Mouse (Mus musculus) intestine, postnatal 0 days (tissue): ENCODE measurements at regions not wholly inside any gene's neighbourhood (a gene's known extent, or its start where the extent isn't known, plus 50 kb on each side); places are given as distances from the start of the nearest gene placed in this dataset.

ENCODE experiments used
- ATAC-seq: fragments of 200-750 bp; cut with Nextera tagmentation; 2 replicates; pipeline ENCODE4 v1.8.0; 2017; ENCODE audit warnings: mild to moderate bottlenecking, moderate TSS enrichment, moderate library complexity
- H3K27ac ChIP-seq: fragments of 300-500 bp; sonication (generic); 2 replicates; pipeline ENCODE4 v1.5.1; 2014; ENCODE audit warnings: mild to moderate bottlenecking, low read depth, low read length, moderate library complexity
- H3K27me3 ChIP-seq: fragments of 300-500 bp; sonication (generic); replicated peaks from 2 replicates; pipeline ENCODE4 v1.6.1; 2014; ENCODE audit warnings: low read length, mixed read lengths; ENCODE audit not compliant: control insufficient read depth, insufficient read depth
- H3K36me3 ChIP-seq: fragments of 300-500 bp; sonication (generic); 2 replicates; pipeline ENCODE4 v1.6.1; 2014; ENCODE audit warnings: mild to moderate bottlenecking, moderate library complexity; ENCODE audit not compliant: control insufficient read depth, insufficient read depth
- H3K4me1 ChIP-seq: fragments of 300-500 bp; sonication (generic); replicated peaks from 2 replicates; pipeline ENCODE4 v1.6.1; 2014; ENCODE audit warnings: antibody characterized with exemption, low read length, mixed read lengths; ENCODE audit not compliant: control insufficient read depth, insufficient read depth
- H3K4me2 ChIP-seq: fragments of 300-500 bp; sonication (generic); replicated peaks from 2 replicates; pipeline ENCODE4 v1.6.1; 2014; ENCODE audit warnings: low read depth, mild to moderate bottlenecking, moderate library complexity
- H3K4me3 ChIP-seq: fragments of 300-500 bp; sonication (generic); 2 replicates; pipeline ENCODE4 v1.5.1; 2014; ENCODE audit warnings: low read depth, low read length
- H3K9ac ChIP-seq: fragments of 300-500 bp; sonication (generic); 2 replicates; pipeline ENCODE4 v1.6.1; 2014; ENCODE audit warnings: mild to moderate bottlenecking, low read depth, low read length
- H3K9me3 ChIP-seq: fragments of 300-500 bp; sonication (generic); 2 replicates; pipeline ENCODE4 v1.6.1; 2016; ENCODE audit warnings: mixed run types; ENCODE audit not compliant: control insufficient read depth
- CTCF ChIP-seq: sonication (generic); IDR thresholded peaks from 2 replicates; pipeline ENCODE4 v1.5.1; 2016; ENCODE audit warnings: low read depth, mild to moderate bottlenecking, control low read depth, antibody characterized with exemption, moderate library complexity
- WGBS: fragments of 180-500 bp; shearing (Covaris S2); extraction: QIAGEN DNeasy Blood & Tissue Kit; methylation state at CpG from one replicate; pipeline ENCODE4 v1.1.7; 2014; 5-methylcytosine and 5-hydroxymethylcytosine counted together

GRCm38 (mm10) chr2:66961808-66962519 lies 177.2 kb upstream of the Scn7a start:
- no peak overlapping the region for H3K4me3 ChIP-seq
- no peak for ATAC-seq
- no peaks in the 10 kb centered on the region for H3K4me1 ChIP-seq
- no peaks in the 10 kb centered on the region for H3K36me3 ChIP-seq
- H3K27me3 ChIP-seq, result no peaks in the 10 kb centered on the region
- H3K4me2 ChIP-seq, result no peak overlapping the region
- WGBS, result 26% methylated on average over 8 of the region's 8 CpGs
- no peaks in the 10 kb centered on the region for H3K9me3 ChIP-seq
- no peak overlapping the region for H3K9ac ChIP-seq
- no peak overlapping the region for H3K27ac ChIP-seq
- TF ChIP-seq CTCF, result peak; percentile 81

- Histone ChIP-seq H3K27ac (no peak overlapping the region), H3K4me2 (no peak overlapping the region), H3K9ac (no peak overlapping the region), H3K36me3 (no peaks in the 10 kb centered on the region), H3K4me1 (no peaks in the 10 kb centered on the region), H3K9me3 (no peaks in the 10 kb centered on the region), H3K27me3 (no peaks in the 10 kb centered on the region), H3K4me3 (no peak overlapping the region)
- TF ChIP-seq CTCF, result no peak
- no peak for ATAC-seq
- WGBS, result 77% methylated on average over 5 of the region's 5 CpGs
Observed at GRCm38 (mm10) chr2:66941188-66941587, 156.5 kb upstream of the Scn7a start.

- Histone ChIP-seq H3K4me2 (no peak overlapping the region), H3K27me3 (no peaks in the 10 kb centered on the region), H3K9me3 (no peaks in the 10 kb centered on the region), H3K36me3 (no peaks in the 10 kb centered on the region), H3K27ac (no peak overlapping the region), H3K4me3 (no peak overlapping the region), H3K9ac (no peak overlapping the region), H3K4me1 (no peaks in the 10 kb centered on the region)
- 57% methylated on average over 1 of the region's 1 CpGs for WGBS
- no peak for TF ChIP-seq CTCF
- no peak for ATAC-seq
Observed at GRCm38 (mm10) chr2:66898032-66898431, 113.3 kb upstream of the Scn7a start.

DNA sequence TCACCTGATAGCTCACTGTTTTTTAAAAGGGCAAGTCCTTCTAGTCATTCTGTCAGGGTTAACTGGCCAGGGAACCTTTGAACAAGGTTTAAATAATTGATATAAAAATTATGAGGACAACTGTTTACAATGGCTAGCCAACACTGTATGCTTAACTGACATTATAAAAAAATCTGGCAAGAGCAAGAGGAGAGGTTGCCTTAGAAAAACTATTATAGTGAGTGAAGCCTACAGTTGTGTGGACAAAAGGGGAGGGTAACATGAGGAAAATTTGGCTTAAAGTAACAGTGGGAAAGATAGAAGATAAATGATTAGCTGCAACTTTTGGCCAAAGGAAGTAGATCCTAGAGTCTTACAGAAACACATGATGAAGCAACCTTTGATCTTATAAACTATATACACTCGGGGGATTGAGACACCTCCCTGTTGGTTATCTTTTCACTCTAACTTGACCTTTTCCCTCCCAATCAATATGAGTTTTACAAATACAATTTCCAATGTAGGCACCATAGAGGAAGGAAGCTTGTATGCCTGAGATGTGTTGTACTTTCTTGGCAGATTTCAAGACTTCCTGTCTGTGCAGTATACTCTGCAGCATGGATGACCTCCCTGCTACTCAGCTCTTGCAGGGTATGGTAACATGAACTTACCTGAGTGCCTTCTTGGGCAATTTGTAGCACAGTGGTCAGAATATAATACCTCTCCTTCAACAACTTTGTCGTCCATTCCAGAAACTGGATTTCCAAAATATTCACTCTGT lies 82.9 kb upstream of the Scn7a start:
- Histone ChIP-seq H3K27ac (no peak overlapping the region), H3K4me1 (no peaks in the 10 kb centered on the region), H3K4me3 (no peak overlapping the region), H3K9me3 (no peaks in the 10 kb centered on the region), H3K27me3 (no peaks in the 10 kb centered on the region), H3K36me3 (no peaks in the 10 kb centered on the region), H3K9ac (no peak overlapping the region), H3K4me2 (no peak overlapping the region)
- no peak for ATAC-seq
- TF ChIP-seq CTCF, result no peak
- WGBS, result 45% methylated on average over 2 of the region's 2 CpGs
